Mouse (Mus musculus) kidney, adult 11 months (tissue): ENCODE results near the gene Smg6.

ENCODE experiments used
- DNase-seq: peaks from one replicate; pipeline ENCODE4 v3.0.0; 2022

Gene Smg6

GRCm38 (mm10) chr11:75152603-75153557, 227.3 kb downstream of the Smg6 start:
- DNase-seq = no peak

- DNase-seq = no peak
Observed at GRCm38 (mm10) chr11:75154053-75154585, 228.5 kb downstream of the Smg6 start.

- no peak for DNase-seq
Observed at GRCm38 (mm10) chr11:75155985-75156384, 230.4 kb downstream of the Smg6 start.

DNA sequence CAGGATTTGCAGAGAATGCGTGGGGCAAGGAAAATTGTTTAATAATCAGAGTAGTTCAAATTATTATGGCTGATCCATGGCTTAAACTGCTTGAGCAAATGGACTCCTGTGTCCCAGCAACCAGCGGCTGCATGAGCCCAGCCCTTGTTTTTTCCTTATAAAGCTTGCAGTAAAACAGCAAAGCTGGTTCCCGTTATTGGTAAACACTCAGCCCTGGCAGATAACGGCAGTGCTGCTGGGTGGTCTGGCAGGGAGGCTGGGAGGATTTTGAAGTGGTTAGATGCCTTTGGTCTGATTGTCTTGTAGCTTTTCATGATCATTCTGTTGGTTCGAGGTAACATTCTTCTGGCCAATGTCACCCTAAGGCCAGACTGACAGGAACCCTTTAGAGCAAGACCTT, 230.8 kb downstream of the Smg6 start:
- DNase-seq = no peak

DNA sequence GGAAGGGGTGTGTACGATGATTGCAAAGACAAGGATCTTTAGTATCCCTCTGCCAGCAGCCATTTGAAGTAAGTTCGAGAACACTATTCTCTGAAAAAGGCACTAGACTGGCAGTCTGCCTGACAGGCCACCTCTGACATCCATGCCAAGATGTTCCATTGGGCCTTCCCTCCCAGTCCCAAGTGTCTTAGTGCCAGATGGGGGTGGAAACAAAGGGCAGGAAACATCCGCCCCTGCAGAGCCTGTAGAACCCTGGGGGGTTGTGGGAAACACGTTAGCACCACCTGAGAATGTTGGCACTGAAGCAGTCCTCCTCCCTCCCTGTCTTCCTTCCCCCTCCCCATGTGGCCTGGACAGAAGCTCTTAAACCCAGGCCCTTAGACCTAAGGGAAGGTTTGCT, 231.4 kb downstream of the Smg6 start:
- no peak for DNase-seq

- no peak for DNase-seq
Observed at GRCm38 (mm10) chr11:75157901-75158300, 232.3 kb downstream of the Smg6 start.

GRCm38 (mm10) chr11:75158432-75158831, 232.8 kb downstream of the Smg6 start:
- DNase-seq = no peak

- DNase-seq = no peak
Observed at GRCm38 (mm10) chr11:75159564-75159963, 233.9 kb downstream of the Smg6 start.

DNA sequence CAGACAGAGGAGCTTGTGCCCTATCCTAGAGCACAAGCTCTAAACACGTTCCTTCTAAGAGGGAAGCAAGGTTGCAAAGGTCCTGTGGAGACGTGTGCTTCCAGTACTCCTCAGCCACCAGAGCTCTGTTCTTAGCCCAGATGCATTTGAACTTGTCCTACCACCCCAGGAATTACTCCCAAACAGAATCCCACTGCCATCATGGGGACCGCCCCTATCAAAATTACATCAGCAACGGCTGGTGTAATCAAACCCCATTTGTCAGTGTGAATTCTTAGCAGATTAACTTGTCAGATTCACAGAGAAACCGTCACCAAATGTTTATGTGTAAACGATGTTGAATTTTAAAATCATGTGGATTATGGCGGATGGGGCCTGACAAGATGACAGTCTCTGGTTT, 235.3 kb downstream of the Smg6 start:
- DNase-seq = no peak

- DNase-seq = no peak
Observed at GRCm38 (mm10) chr11:75161417-75162008, 235.9 kb downstream of the Smg6 start.

- DNase-seq = no peak
Observed at GRCm38 (mm10) chr11:75162591-75163080, 237.0 kb downstream of the Smg6 start.

DNA sequence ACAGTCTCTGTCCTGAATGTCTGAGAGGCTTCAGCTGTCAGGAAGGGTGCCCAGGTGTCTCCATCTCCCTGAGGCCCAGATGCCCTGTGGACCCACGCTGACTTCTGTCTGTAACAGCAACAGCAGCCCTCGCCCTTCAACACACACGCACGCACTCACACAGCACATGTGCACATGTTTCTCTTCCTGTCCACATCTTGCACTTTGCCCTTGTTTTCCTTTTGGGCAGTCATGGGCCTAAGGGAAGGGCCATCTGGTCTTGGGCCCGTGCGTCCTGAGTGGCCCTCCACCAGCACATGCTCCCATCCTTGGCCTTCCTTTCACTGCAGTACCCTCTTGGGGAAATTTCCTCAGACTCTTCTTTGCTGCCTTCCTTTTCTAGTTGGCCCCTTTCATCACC, 237.8 kb downstream of the Smg6 start:
- DNase-seq = no peak

GRCm38 (mm10) chr11:75164051-75164450, 238.4 kb downstream of the Smg6 start:
- no peak for DNase-seq

DNA sequence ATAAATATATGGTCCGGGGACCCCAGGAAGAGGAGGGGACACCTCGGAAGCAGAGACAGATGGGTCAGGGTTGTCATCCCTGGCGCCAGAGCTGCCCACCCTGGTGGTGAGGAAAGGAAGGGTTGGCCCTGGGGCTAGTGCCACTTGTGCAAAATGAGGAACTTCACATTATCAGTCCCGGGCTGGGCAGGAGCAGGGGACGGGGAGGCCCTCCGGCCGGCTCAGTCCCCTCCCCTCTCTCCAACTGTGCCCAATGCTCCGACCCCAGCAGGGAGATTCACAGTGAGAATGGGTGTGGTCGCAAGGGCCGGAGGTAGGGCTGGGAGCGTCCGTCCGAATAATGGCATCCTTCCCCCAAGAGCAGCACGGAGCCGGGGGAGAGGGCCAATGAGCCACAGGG, 239.1 kb downstream of the Smg6 start:
- no peak for DNase-seq

DNA sequence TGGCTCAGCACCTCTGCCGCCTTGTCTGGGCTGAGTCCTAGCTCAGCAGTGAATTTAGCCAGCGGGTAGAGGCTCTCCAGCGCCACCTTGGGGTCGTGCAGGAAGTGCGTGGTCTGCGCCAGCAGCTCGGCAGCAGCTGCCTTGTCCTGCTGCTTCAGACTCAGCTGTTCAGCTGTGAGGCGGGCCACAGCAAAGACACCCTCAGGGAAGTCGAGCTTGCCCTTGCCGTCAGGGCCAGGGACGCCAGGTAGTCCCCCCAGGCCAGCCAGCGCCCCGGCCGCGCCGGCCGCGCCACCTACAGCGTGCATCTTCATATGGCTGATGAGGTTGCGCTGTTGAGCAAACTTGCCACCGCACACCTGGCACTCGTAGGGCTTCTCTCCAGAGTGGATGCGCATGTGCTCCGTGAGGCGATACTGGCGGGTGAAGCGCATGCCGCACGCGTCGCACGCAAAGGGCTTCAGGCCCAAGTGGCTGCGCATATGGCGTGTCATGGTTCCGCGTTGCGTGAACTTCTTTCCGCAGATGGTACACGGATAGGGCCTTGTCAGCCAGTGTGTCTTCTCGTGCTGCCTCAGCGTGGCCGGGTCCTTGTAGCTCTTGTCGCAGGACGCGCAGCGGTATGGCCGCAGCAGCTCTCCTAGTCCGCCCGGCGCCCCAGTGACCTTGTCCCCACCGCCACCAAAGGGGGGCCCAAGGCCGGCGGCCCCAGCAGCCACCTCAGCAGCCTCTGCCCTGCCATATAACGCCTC, 240.0 kb downstream of the Smg6 start:
- peak; percentile 78 for DNase-seq

- DNase-seq = no peak
Observed at GRCm38 (mm10) chr11:75166193-75166842, 240.7 kb downstream of the Smg6 start.

DNA sequence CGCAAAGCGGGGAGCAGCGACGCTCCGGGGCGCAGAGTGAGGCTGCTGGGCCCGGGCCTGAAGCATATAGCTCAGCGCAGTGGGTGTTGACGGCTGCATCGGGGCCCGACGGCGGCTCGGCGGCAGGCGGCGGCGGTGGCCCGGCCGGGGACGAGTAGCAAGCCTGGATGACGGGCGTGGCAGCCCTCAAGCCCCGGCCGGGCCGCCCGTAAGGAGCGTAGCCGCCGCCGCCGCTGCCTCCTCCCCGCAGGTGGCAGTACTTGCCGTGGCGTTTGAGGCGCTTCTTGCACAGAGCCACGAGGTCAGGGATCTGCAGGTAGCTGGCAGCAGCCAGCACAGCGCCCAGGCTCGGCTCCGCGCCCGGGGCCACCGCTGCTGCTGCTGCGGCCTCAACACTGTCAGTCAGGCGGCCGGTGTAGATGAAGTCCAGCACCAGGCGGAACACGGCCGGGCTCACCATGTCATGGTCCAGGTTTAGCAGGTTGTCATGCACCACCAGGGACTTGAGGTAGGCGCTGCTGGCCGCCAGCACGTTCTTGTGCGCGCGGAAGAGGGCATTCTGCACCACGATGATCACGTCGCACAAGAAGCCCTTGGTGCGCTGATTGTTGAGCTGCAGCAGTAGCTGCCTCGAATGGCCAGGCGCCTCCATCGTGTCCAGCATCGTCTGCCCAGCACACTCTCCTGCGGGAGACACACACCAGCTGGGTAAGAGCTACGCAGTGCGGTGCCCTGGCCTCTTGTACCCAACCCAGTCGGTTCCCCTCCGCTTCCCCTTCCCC, 241.4 kb downstream of the Smg6 start:
- no peak for DNase-seq

DNA sequence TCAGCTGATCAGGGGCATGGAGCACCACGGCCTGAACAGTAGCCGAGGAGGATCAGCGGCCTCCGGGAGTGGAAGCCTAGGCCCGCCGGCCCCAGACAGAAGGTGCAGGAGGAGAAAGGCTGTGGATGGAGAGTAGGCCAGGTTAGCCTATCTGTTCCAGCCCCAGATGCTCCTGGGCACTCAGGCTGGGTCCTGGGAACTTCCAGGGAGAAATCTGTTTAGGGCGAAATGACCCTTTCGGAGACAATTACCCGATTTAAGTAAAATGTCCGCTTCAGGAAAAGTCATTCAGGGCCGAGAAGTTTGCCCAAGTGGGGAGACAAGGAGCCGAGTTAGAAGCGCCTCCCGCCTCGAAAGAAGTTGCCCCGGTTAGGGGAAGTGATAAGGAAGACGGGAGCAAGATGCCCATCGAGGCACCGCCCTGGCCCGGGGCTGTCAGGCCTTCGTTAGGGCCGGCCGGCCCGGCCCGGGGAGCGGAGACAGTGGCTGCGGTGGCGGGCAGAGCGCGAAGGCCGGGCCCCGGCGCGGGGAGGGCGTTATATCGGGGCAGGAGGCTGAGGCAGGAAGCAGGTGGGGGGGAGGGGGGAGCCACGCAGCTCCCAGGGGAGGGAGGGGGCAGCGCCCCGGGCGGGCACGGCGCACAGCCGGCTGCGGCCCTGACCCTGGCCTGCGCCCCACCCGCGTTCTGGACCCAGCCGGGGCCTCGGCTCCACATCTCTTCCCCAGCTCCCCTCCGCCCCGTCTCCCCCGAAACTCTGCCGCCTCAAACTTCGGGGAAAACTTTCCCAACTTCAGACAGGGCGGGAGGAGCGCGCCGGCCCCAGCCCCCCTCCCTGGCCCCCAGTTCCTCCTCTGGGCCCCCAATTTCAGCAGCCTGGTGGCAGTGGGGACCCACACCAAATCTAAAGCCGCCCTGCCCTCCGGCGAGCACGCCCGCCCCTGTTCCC, 242.3 kb downstream of the Smg6 start:
- no peak for DNase-seq

DNA sequence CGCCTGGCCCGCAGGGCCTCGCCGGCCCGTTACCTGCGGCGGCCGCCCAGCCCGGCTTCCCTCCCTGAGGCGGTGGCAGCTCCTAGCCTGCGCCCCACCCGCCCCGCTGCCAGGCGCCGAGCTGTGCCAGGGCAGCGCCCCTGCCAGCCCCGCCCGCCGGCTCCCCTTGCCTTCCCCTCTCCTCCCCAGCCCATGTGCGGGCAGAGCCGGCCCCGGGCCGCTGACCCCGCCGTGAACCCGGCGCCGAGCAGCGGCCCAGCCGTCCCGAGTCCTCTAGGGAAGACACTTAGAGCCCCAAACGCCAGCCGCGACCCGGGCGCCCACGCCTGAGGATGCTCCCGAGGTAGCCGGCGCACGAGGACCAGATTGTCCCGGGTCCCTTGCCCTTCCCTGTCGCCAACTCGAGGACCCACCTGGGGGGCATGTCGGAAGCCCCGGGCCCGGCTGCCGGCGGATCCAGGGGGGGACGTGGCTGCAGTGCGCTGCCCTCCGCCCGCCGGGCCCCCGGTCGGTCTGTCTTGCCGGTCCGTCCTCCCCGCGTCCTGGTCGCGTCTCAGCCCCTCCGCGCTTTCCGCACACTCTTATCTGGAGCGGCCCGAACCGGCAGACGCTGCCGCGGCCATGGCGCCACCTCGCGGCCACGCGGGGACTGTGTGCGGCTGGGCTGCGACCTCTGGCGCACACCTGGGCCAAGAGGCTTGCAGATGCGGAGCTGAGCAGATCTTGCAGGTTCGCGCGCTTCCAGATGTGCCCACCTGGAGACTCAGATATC, 243.2 kb downstream of the Smg6 start:
- DNase-seq = peak; percentile 75
